Mouse (Mus musculus): ENCODE data around the gene Anxa6. TPM values are rescaled to one million over a fixed set of nuclear protein-coding genes. Genes with fewer than 3 reads are reported as not detected.

The Anxa6 gene
- total and polyA plus RNA-seq, 3 experiments: 115 to 168 (median 162) TPM

DNA sequence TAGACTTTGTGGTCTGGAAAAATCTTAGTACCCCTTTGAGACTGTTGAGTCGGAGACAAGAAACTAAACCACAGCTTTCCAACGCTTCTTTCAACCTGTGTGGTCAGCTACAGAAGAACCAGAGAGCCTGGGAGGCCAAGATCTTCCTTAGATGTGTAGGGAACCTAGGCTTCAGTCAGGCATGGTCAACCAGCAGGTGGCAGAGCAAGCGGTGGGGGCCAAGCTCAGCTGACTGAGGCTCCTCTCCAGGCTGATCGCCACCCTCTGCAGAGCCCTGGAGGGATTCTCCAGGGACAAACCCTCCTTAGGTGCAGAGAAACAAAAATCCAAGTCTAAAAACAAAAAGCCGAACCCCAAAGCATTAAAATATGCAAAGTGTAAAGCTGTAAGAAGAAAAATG lies 13.4 kb upstream of the Anxa6 start:
- no peaks in the 10 kb centered on the region for H3K79me2 ChIP-seq (replicated peaks; ENCODE audit: control insufficient read depth, extremely low read depth, insufficient read depth, poor library complexity, severe bottlenecking)
- no peak overlapping the region for H3K4me3 ChIP-seq (replicated peaks in 1 of 3; ENCODE audit: low read depth in 2 of 3, low read length in 2 of 3, poor library complexity in 1 of 3)
- H3K36me3 ChIP-seq (replicated peaks in 1 of 2; ENCODE audit: control insufficient read depth in 1 of 2, insufficient read depth in 1 of 2, low read length in 1 of 2): no peaks in the 10 kb centered on the region
- H3K9ac ChIP-seq (ENCODE audit: insufficient read depth, low read depth): no peak overlapping the region
- no peak overlapping the region for H3K27ac ChIP-seq (ENCODE audit: insufficient read depth, low read depth)
- peak; percentile 49 for DNase-seq (ENCODE audit: extremely low read depth)
- H3K4me1 ChIP-seq (ENCODE audit: control insufficient read depth in 1 of 2, insufficient read depth in 2 of 2): peaks cover 0 to 5% of the 10 kb centered on the region in 2 experiments; a peak in 1 of 4 replicates
- H3K9me3 ChIP-seq (replicated peaks; ENCODE audit: low read length): peaks cover 7% of the 10 kb centered on the region
- in situ Hi-C loops (cut with MboI; ENCODE audit: low pct_ligation_motif_present, low pct_unique_long_range_greater_than_20kb, low sequenced_read_pairs) (no loop called here), dilution Hi-C loops (cut with MboI; ENCODE audit: extremely low pct_ligation_motif_present, extremely low pct_unique_long_range_greater_than_20kb, low sequenced_read_pairs) (no loop called here)
- H3K4me2 ChIP-seq (ENCODE audit: insufficient read depth, low read depth, poor library complexity, severe bottlenecking): no peak overlapping the region
- TF ChIP-seq MAZ (IDR thresholded peaks at IDR 0.05; ENCODE audit: low read depth, low read length) (peak; percentile 89), CTCF (conservative IDR thresholded peaks at IDR 0.05 in 1 of 2, IDR thresholded peaks at IDR 0.05 in 1 of 2; ENCODE audit: low read depth in 2 of 2, low read length in 2 of 2) (peak in 1 of 2 experiments; percentile 85; a peak in 2 of 4 replicates), SMC3 (IDR thresholded peaks at IDR 0.05; ENCODE audit: low read depth, low read length) (peak; percentile 94), UBTF (IDR thresholded peaks at IDR 0.05; ENCODE audit: low read depth, low read length) (no peak), TCF12 (IDR thresholded peaks at IDR 0.05; ENCODE audit: low read depth, low read length) (no peak), RAD21 (IDR thresholded peaks at IDR 0.05; ENCODE audit: low read depth, low read length) (peak; percentile 57), ZC3H11A (IDR thresholded peaks at IDR 0.05; ENCODE audit: low read depth, low read length) (peak; percentile 37; the same call in 1 of the 2 replicates)
- no peaks in the 10 kb centered on the region for H3K27me3 ChIP-seq (replicated peaks)

DNA sequence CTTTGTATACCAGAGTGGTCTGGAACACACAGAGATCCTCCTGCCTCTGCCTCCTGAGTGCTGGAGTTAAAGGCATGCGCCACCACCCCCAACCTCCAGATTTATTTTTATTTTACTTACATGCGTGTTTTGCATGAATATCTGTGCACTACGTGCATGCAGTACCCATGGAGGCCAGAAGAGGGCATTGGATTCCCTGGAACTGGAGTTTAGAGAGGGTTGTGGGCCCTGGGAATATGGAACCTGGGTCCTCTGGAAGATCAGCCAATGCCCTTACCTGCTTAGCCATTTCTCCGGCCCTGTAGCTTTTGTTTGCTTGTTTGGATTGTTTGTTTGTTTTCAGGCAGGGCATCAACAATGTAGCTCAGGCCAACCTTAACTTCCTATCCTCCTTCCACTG lies 8.1 kb upstream of the Anxa6 start:
- dilution Hi-C loops (cut with MboI; ENCODE audit: extremely low pct_ligation_motif_present, extremely low pct_unique_long_range_greater_than_20kb, low sequenced_read_pairs) (no loop called here), in situ Hi-C loops (cut with MboI; ENCODE audit: low pct_ligation_motif_present, low pct_unique_long_range_greater_than_20kb, low sequenced_read_pairs) (loop anchor here (5.0 kb wide), 3 partner anchors 41 to 121 kb away; no protein-coding TSS in a partner anchor)

DNA sequence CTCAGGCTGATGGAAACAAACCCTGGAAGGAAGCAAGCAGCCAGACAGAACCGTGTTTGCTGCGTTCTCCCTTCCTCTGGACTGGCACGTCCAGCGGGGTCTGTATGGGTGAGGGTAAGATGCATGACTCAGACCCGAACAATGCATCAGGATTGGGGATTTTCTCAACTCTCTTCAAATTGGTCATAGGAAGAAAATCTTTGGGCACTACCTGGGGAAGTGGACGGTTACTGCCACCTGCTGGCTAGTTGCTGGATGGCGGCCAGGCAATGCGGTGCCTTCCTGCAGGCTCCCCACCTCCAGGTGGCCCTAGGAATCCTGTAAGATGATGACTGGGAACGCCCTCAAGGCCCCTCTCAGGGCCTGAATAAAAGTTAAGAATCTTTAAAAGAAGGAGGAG lies 6.3 kb upstream of the Anxa6 start:
- Histone ChIP-seq H3K27me3 (replicated peaks) (no peaks in the 10 kb centered on the region), H3K36me3 (replicated peaks in 1 of 2; ENCODE audit: control insufficient read depth in 1 of 2, insufficient read depth in 1 of 2, low read length in 1 of 2) (no peaks in the 10 kb centered on the region), H3K79me2 (replicated peaks; ENCODE audit: control insufficient read depth, extremely low read depth, insufficient read depth, poor library complexity, severe bottlenecking) (no peaks in the 10 kb centered on the region), H3K4me3 (replicated peaks in 1 of 3; ENCODE audit: low read depth in 2 of 3, low read length in 2 of 3, poor library complexity in 1 of 3) (no peak overlapping the region), H3K4me2 (ENCODE audit: insufficient read depth, low read depth, poor library complexity, severe bottlenecking) (no peak overlapping the region), H3K27ac (ENCODE audit: insufficient read depth, low read depth) (no peak overlapping the region), H3K9me3 (replicated peaks; ENCODE audit: low read length) (peaks cover 7% of the 10 kb centered on the region), H3K9ac (ENCODE audit: insufficient read depth, low read depth) (no peak overlapping the region), H3K4me1 (ENCODE audit: control insufficient read depth in 1 of 2, insufficient read depth in 2 of 2) (peaks cover 8 to 27% of the 10 kb centered on the region in 2 experiments; a peak in 3 of 4 replicates)
- dilution Hi-C loops (cut with MboI; ENCODE audit: extremely low pct_ligation_motif_present, extremely low pct_unique_long_range_greater_than_20kb, low sequenced_read_pairs) (no loop called here), in situ Hi-C loops (cut with MboI; ENCODE audit: low pct_ligation_motif_present, low pct_unique_long_range_greater_than_20kb, low sequenced_read_pairs) (no loop called here)
- DNase-seq (ENCODE audit: extremely low read depth): peak; percentile 82
- TF ChIP-seq NRF1 (IDR thresholded peaks at IDR 0.05; ENCODE audit: low read depth, low read length) (0 out of 2 replicates have a peak, but pooled peaks have one; percentile 43), SMC3 (IDR thresholded peaks at IDR 0.05; ENCODE audit: low read depth, low read length) (peak; percentile 100), RCOR1 (conservative IDR thresholded peaks at IDR 0.05; ENCODE audit: low read depth, low read length) (no peak), TBP (conservative IDR thresholded peaks at IDR 0.05; ENCODE audit: low read depth, low read length) (no peak), ZNF384 (IDR thresholded peaks at IDR 0.05; ENCODE audit: low read depth, low read length) (no peak), ZMIZ1 (IDR thresholded peaks at IDR 0.05; ENCODE audit: low read depth, low read length) (no peak), USF1 (IDR thresholded peaks at IDR 0.05; ENCODE audit: low read depth, low read length) (no peak), GABPA (IDR thresholded peaks at IDR 0.05; ENCODE audit: insufficient replicate concordance, low read depth, low read length) (no peak), ELF1 (IDR thresholded peaks at IDR 0.05; ENCODE audit: low read depth, low read length) (peak; percentile 65), IRF4 (IDR thresholded peaks at IDR 0.05; ENCODE audit: low read depth, low read length) (peak; percentile 77; the same call in 1 of the 2 replicates), PAX5 (IDR thresholded peaks at IDR 0.05; ENCODE audit: low read length) (no peak), POLR2A (IDR thresholded peaks at IDR 0.05; ENCODE audit: low read depth, low read length) (no peak), RAD21 (IDR thresholded peaks at IDR 0.05; ENCODE audit: low read depth, low read length) (peak; percentile 98), CHD1 (IDR thresholded peaks at IDR 0.05; ENCODE audit: low read depth, low read length) (no peak), MAFK (IDR thresholded peaks at IDR 0.05; ENCODE audit: insufficient replicate concordance, low read length) (no peak)

More for the DNA sequence above, 8.1 kb upstream of the Anxa6 start:
- peaks cover 2 to 18% of the 10 kb centered on the region in 2 experiments; a peak in 2 of 4 replicates for H3K4me1 ChIP-seq (ENCODE audit: control insufficient read depth in 1 of 2, insufficient read depth in 2 of 2)
- TF ChIP-seq SIN3A (IDR thresholded peaks at IDR 0.05; ENCODE audit: low read length) (no peak), CHD1 (IDR thresholded peaks at IDR 0.05; ENCODE audit: low read depth, low read length) (no peak), BHLHE40 (IDR thresholded peaks at IDR 0.05; ENCODE audit: low read depth, low read length) (no peak), ZNF384 (IDR thresholded peaks at IDR 0.05; ENCODE audit: low read depth, low read length) (no peak), ELF1 (IDR thresholded peaks at IDR 0.05; ENCODE audit: low read depth, low read length) (no peak), CTCF (conservative IDR thresholded peaks at IDR 0.05 in 1 of 2, IDR thresholded peaks at IDR 0.05 in 1 of 2; ENCODE audit: low read depth in 2 of 2, low read length in 2 of 2) (peak; percentile 48 to 58; a peak in 3 of 4 replicates), SMC3 (IDR thresholded peaks at IDR 0.05; ENCODE audit: low read depth, low read length) (peak; percentile 54), MAZ (IDR thresholded peaks at IDR 0.05; ENCODE audit: low read depth, low read length) (no peak), POLR2A (IDR thresholded peaks at IDR 0.05; ENCODE audit: low read depth, low read length) (no peak), CHD2 (IDR thresholded peaks at IDR 0.05; ENCODE audit: low read length) (no peak), USF1 (IDR thresholded peaks at IDR 0.05; ENCODE audit: low read depth, low read length) (no peak), HCFC1 (IDR thresholded peaks at IDR 0.05; ENCODE audit: low read depth, low read length) (no peak), USF2 (conservative IDR thresholded peaks at IDR 0.05; ENCODE audit: low read depth, low read length) (no peak), PAX5 (IDR thresholded peaks at IDR 0.05; ENCODE audit: low read length) (no peak), RAD21 (IDR thresholded peaks at IDR 0.05; ENCODE audit: low read depth, low read length) (peak; percentile 29), ZMIZ1 (IDR thresholded peaks at IDR 0.05; ENCODE audit: low read depth, low read length) (no peak), UBTF (IDR thresholded peaks at IDR 0.05; ENCODE audit: low read depth, low read length) (no peak)
- H3K27ac ChIP-seq (ENCODE audit: insufficient read depth, low read depth): no peak overlapping the region
- H3K79me2 ChIP-seq (replicated peaks; ENCODE audit: control insufficient read depth, extremely low read depth, insufficient read depth, poor library complexity, severe bottlenecking): no peaks in the 10 kb centered on the region
- no peak overlapping the region for H3K4me3 ChIP-seq (replicated peaks in 1 of 3; ENCODE audit: low read depth in 2 of 3, low read length in 2 of 3, poor library complexity in 1 of 3)
- H3K9me3 ChIP-seq (replicated peaks; ENCODE audit: low read length): peaks cover 7% of the 10 kb centered on the region
- no peaks in the 10 kb centered on the region for H3K27me3 ChIP-seq (replicated peaks)
- no peak overlapping the region for H3K9ac ChIP-seq (ENCODE audit: insufficient read depth, low read depth)
- no peak for DNase-seq (ENCODE audit: extremely low read depth)
- H3K36me3 ChIP-seq (replicated peaks in 1 of 2; ENCODE audit: control insufficient read depth in 1 of 2, insufficient read depth in 1 of 2, low read length in 1 of 2): no peaks in the 10 kb centered on the region
- no peak overlapping the region for H3K4me2 ChIP-seq (ENCODE audit: insufficient read depth, low read depth, poor library complexity, severe bottlenecking)

Data from CH12.LX (cell line).